Mouse (Mus musculus) thymus, postnatal 0 days (tissue): Measurements from ENCODE around the gene Eml1. TPM values are rescaled to one million over a fixed set of nuclear protein-coding genes. Genes with fewer than 3 reads are reported as not detected.

ENCODE experiments used
- DNase-seq: peaks from one replicate; pipeline ENCODE4 v3.0.0-alpha.2; 2015; ENCODE audit warnings: low spot score
- polyA plus RNA-seq: library from polyadenylated mRNA; unstranded; fragments of >200 nt; fragmentation: Nextera tagmentation; extraction: Ambion mirVana; gene quantifications from 2 replicates; pipeline ENCODE4 v1.2.1, GENCODE M21; 2015

Gene Eml1
- polyA plus RNA-seq, 1 experiment from 2014 or later: 3.9 TPM

DNA sequence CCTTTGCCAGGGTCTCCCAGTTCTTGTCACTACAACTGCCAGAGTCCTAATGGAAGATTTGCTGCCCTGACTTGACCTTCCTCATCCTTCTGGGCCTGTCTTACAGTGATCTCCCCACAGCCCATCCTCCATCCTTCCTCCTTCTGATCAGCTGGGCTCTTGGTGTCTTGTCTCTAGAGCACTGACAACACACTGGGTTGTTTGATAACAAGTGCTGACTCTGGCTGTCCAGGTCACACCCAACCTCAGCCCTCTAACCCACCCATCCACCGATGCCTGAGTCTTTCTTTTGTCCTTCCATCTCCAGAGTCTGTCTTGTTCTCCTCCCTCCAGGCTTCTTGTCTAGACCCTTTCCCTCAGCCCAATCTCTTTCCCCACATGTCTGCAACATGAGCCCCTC is 50.7 kb downstream of the Eml1 start:
- no peak for DNase-seq

- no peak for DNase-seq
These were observed 51.7 kb downstream of the Eml1 start for GRCm38 (mm10) chr12:108422495-108422857.

DNA sequence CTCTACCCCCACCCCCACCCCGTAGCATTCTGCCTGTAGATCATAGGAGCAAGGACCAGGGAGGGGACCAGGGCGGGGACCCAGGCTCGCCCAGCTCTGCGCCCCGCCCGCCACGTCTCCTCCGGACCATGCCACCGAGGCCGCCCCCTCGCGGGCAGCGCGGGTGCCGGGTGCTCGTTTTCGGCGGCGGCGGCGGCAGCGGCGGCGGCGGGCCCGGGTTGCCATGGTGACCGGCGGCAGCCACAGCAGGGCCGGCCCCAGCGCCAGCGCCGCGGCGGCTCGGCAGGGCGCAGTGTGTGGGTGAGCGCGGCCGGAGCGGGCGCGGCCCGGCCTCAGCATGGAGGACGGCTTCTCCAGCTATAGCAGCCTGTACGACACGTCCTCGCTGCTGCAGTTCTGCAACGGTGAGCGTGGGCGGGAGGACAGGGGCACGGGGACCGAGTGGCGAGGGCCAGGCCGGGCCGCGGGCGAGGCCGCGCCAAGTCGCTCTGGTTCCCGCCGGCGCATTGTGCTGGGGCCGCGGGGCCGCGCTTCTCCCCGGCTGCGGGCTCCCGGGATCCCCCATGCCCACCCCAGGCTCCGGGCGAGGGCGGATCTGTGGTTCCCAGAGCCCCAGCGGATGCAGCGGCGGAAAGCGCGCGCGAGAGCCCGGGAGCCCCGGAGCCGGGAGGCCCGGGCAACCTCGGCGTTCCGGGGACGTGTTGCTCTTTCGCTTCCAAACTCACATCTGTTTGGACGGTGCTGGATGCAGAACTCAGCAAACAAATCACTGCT is 52.3 kb downstream of the Eml1 start:
- DNase-seq: peak; percentile 61

- DNase-seq: no peak
These were observed 60.2 kb downstream of the Eml1 start for GRCm38 (mm10) chr12:108430964-108431363.

DNA sequence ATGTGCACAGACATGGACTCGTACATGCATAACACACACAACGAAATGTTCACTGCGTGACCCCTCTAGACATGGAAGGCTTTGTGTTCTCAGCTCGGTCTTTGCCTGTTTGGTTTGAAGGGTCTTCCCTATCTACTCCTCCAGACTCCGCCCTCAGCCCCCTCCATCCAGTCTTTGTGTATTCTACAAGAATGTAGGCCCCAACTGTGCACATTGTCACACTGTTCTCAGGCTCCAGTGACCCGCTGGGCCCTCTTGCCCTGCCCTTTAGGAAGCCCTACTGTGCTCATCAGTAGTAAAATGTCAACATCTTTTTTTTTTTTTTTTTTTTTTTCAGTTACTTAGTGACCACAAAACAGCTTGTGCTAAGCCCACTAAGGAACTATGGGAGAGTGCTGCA is 61.0 kb downstream of the Eml1 start:
- no peak for DNase-seq

- DNase-seq: no peak
These were observed 61.8 kb downstream of the Eml1 start for GRCm38 (mm10) chr12:108432578-108432977.

DNA sequence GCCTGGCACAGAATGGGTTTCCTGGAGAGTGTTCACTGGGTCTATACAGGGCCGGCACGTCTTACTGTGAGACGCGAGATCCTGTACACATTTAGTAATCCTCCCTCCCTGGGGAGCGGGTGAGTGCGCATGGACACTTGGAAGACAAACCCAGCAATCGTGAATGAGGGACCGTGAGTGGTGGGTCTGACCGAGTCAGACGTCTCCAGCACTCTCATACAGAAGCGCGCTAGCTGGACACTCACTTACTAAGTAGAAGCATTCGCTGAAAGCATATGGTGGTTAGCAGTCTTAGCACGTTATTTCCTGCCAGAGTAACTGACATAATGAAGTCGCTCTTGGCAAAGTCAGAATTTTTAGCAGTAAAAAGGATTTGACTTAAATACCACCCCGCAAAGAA is 62.3 kb downstream of the Eml1 start:
- DNase-seq: no peak

- DNase-seq: no peak
These were observed 62.7 kb downstream of the Eml1 start for GRCm38 (mm10) chr12:108433498-108433897.

- no peak for DNase-seq
These were observed 64.8 kb downstream of the Eml1 start for GRCm38 (mm10) chr12:108435444-108436015.

DNA sequence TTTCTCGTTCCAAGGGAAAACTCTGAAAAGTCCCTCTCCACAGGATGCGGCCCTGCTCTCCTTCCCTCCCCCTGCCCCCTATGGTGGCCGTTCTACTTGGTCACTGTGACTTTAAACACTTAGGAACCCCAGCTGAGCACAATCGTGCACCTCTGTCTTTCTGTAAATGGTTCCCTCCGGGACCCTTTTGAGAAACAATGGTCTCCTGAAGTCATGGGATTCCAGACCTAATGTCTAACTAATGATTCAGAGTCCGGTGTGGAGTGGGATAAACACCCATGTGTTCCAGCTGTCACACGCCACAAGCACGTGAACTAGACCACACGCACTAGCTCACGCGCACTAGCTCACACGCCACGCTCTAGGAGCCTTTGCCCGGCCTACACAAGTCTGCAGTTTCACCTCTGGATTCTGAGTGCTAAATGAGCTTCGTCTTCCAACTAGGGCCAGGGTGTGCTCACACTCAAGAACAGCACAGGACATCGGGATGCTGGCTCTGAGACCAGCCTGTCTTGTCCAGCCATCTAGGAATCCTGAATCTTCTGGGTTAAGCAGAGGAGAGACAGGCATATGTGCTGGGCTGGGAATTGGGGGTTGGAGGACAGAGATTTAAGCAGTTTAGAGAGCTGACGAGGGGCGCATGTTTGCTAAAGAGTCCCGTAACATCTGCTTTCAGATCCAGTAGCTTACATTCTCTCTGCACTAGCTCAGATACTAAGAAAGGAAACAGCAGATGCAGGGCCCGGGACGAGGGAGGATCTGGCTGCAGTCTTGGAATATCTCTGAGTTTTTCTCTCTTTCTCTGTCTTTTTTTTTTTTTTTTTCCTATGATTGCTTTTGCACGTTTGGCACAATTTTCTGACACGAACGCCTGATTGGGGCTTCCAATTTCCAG is 65.5 kb downstream of the Eml1 start:
- DNase-seq: no peak

GRCm38 (mm10) chr12:108437446-108437845 is 66.7 kb downstream of the Eml1 start:
- DNase-seq: no peak

GRCm38 (mm10) chr12:108443271-108443670 is 72.5 kb downstream of the Eml1 start:
- DNase-seq: no peak

GRCm38 (mm10) chr12:108443708-108444107 is 73.0 kb downstream of the Eml1 start:
- no peak for DNase-seq

GRCm38 (mm10) chr12:108444166-108445115 is 73.7 kb downstream of the Eml1 start:
- DNase-seq: no peak

DNA sequence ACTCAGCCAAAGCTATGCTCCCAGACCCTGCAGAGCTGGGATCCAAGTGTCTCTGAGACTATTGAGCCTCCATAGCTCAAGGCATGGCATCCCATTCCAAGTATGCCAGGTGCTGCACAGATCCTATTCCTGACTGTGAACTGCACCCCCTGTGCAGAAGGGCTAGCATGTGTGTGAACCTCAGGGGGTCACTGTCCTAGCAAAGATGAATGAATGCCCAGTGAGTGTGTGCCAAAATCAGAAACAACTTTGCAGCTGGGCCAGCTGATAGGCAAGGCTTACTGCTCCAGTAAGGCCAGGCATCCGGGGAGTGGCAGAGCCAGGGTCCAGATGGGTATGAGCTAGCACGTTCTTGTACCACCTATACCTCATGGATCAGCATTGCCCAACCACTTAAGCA is 76.0 kb downstream of the Eml1 start:
- DNase-seq: no peak

GRCm38 (mm10) chr12:108448396-108448795 is 77.6 kb downstream of the Eml1 start:
- DNase-seq: no peak

DNA sequence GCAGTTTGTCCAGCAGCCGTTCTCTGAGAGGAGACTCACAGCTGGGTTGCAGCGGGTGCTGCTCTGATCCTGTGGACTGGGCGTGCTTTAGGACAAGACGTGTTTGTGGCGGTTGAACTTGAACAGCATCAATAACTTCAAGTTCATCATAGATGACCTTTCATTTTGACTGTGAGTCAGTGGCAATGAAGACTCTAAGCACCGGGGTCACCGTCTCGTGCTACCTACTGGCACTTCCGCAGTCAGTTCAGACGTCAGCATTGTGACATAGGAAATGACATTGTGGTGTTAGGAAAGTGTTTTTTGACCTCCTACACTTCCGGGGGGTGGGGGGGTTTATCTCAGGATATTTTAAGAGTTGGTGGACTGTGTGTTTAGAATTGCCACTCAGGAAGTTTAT is 79.2 kb downstream of the Eml1 start:
- DNase-seq: no peak

GRCm38 (mm10) chr12:108450546-108450945 is 79.8 kb downstream of the Eml1 start:
- DNase-seq: no peak

DNA sequence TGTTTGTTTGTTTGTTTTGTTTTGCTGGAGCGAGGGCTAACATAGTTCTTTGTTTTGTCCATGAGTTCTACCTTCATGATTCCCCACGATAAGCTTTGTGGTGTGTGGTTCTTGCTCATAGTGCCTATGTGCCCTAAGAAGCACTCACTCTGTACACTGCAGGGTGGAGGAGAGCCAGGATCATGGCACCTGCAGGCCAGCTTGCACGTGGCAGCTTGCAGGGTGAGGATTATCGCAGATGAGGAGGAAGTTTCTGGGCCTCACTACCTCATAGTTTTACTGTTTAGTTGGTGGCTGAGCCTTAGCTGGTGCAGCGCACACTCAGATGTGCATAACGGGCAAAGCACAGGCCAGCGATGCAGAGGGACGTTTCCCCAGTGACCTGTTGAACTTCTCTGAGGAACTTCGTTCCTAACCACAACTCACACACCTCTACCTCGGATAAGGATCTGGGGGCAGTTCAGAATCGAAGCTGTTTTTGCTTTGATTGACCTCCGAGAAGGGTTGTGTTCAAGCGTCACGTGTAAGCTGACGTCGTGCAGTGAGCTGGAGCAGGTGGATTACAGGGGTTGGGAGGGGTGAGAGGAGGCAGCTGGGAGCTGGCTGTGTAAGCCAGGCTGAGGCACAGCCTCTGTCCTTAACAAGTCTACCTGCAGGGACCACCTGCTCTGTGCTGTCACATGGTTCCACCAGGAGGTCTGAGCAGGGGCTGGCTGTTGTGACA is 81.6 kb downstream of the Eml1 start:
- DNase-seq: peak; percentile 10

GRCm38 (mm10) chr12:108453561-108454044 is 82.8 kb downstream of the Eml1 start:
- DNase-seq: peak; percentile 16
